Mouse (Mus musculus): ENCODE results near the gene Rfc5.
"Not testable (repeated sequence)": the region's sequence is repeated elsewhere in the genome, so short reads cannot be mapped to it uniquely, and the experiment has no call there.

Rfc5 gene

DNA sequence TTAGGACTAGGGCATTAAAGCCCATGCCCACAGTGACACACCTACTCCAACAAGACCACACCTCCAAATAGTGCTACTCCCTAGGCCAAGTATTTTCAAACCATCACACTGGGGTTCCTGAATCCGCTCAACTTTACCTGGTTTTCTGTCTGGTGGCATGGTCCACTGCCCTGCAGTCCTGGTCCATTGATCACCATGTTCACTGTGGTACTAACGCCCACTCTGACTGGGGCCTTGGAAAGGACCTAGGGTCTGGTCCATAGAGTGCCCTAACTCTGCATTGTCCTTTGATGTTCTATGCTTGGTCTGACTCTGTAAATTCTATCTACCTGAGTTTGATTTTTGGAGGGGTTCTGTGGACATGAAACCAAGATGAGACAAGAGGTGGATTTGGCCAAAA, 41.0 kb downstream of the Rfc5 start:
- no peak for DNase-seq (ENCODE audit: extremely low spot score, low spot score)

DNA sequence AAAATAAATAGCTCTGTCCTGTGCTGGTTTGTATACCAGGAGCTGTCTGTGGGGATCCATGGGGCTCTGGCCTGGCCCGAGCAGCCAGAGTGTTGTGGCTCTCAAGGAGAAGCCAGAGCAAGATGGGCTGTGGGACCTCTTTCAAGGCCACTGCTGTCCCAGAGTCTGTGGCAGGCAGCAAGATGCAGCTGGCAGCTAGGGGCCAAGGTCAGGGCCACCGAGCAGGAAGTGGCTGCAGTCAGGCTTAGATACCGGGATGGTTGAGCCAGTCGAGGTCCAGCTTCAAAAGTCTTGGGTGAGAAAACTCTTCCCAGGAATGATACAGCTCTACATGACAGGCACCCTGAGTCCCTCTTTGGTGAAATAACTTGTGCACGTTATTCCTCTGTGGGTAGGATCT, 41.8 kb downstream of the Rfc5 start:
- no peak for DNase-seq (ENCODE audit: extremely low spot score, low spot score)

DNA sequence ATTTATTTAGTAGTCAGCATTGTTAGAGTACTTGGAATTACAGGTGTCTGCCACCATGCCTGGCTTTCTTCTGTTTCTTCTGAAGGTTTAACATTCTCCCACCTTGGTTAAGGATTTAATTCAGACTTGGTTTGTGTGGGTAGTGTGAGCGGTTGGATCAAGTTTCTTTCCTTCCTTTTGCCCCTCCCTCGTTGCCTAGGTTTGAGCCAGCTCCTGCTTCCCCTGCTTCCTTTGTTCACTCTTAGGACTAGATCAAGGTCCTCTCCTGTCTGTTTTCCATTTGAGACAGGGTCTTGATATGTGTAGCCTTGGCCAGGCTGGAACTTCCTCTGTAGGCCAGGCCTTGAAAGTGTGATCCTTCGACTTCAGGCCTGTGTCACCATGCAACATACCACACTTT, 42.6 kb downstream of the Rfc5 start:
- DNase-seq (ENCODE audit: extremely low spot score, low spot score): no peak

DNA sequence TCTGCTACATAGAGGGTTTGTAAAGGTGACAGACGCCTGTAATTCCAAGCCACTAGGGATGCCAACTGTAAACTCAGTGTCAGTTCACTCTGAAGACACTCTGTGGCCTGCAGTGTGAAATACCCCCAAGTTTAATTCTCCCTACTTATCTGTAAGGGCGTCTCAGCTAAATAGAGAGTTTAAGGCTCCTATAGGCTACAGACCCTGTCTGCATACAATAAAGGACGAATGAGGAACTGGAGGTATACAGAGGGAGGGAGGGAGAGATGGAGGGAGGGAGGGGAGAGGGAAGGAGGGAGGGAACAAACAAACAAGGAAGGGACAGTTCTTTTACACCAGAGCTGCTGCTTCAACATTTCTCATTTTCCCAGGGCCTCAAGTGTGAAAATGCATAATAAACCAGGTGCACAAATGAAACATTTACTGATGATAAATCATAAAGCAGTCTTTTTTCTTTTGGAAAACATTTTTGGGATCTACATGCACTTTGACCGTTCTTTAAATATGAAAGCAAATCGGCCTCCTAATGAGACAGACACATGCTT, 43.3 kb downstream of the Rfc5 start:
- no peak for DNase-seq (ENCODE audit: extremely low spot score, low spot score)

DNA sequence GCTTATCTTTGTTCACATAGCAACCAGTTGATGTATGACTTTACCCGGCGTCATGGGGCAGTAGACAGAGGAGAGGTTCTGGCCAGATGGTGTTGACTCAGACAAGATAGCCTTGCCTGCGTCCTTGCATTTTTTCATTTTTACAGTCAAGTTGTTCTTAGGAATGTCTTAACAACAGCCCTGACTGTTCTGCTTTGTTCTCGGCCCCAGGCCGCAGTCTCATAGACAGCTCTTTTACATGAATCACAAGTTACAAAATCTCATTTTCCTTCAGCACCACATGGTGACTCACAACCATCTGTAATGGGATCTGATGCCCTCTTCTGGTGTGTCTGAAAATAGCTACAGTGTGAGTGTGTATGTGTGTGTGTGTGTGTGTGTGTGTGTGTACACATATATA, 44.4 kb downstream of the Rfc5 start:
- not testable (repeated sequence) for DNase-seq (ENCODE audit: extremely low spot score, low spot score)

DNA sequence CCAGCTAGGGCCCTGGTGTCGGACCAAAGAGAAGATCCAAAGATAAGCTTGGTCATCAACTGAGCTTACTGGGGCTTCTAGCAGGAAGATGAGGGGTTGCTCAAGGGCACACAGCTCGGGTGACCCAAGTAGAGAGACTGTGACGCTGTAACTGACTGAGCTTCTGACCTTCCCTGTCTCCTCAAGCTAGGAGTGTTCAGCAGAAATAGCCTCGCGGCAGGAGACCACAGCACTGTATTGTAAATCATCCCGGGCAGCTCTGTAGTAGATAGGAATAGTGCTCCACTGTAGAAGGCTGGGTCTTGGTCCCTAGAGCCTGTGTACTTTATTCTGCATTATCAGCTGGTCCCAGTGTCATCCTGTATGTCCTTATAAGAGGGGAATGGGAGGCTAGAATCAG, 47.0 kb downstream of the Rfc5 start:
- DNase-seq (ENCODE audit: extremely low spot score, low spot score): no peak

DNA sequence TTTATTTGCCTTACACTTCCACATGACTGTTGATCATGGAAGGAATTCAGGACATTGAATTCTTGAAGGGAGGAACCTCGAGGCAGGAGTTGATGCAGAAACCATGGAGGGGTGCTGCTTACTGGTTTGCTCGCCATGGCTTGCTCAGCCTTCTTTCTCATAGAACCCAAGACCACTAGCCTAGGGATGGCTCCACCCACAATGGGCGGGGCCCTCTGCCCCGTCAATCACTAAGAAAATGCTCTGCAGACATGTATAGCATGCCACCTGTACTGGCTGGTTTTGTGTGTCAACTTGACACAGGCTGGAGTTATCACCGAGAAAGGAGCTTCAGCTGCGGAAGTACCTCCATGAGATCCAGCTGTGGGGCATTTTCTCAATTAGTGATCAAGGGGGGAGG, 48.8 kb downstream of the Rfc5 start:
- DNase-seq (ENCODE audit: extremely low spot score, low spot score): no peak

DNA sequence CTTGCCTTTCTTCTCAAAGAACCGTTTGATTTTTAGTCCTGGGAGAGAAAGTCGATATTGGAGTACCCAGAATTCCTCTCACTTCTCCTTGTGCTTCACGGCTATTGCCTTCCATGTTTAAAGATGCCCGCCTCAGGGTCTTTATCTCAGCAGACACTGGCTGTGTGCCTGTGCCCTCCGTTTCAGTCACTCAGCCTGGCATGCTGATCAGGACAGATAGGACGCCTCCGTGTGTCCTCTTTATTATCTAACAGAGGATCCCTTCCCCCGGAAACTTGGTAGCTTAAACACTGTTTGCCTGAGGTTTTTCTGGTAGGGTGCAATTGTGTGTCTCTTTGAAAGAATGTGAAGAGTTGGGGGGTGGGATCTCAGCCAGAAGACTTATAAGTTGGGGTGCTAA, 50.3 kb downstream of the Rfc5 start:
- no peak for DNase-seq (ENCODE audit: extremely low spot score, low spot score)

DNA sequence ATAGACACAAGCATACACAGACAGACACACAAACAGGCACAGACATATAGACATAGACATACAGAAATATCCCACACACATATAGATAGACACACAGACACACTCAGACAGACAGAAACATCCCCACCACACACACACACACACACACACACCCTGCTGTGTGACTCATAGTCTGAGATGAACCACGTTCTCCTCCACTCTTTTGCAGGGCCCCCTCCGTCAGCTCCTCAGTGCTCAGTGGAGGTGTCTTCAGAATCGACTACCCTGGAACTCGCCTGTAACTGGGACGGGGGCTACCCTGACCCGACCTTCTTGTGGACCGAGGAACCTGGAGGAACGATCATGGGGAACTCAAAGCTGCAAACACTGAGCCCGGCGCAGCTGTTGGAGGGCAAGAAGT, 50.8 kb downstream of the Rfc5 start:
- DNase-seq (ENCODE audit: extremely low spot score, low spot score): no peak

DNA sequence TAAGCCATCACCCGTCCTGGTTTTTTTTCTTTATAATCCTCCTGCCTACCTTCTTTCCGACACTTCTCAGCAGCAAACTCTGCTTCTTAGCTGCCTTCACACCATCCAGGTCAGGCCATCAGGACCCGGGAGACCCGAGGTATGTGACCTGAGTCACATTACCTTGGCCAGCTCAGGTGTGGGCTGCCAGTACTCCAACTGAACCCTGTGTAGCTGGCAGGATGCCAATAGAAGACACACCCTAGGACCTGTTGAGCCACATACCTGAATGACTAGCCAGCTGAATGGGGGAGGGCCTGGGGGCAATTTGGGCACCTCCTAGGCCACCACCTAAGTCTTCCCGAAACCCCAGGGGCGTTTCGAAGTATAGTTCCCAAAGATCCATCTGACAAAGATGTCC, 58.4 kb downstream of the Rfc5 start:
- no peak for DNase-seq (ENCODE audit: extremely low spot score, low spot score)

Data from neural tube, embryonic 10.5 days (tissue).